ENCODE assay signal across 11 mouse cellular contexts in genomic region chr4:3059511-3060054, GRCm38 (mm10).
DNase-seq lines count a peak whose midpoint lies in the region; TF ChIP-seq lines count a peak whose summit lies in the region.
"Had no signal": no experiment of that assay in that cellular context is flagged by ENCODE, and none has a peak within 500 bp of the region (broad histone marks: within the 10 kb centered on the region; RNA-seq: fewer than 3 reads in every experiment).

No protein-coding gene starts in this region.

- TF ChIP-seq CTCF in lung, adult 2 months (IDR thresholded peaks at IDR 0.05; ENCODE audit: insufficient read depth, low read length) = no peak

- intact Hi-C loops in gastrocnemius, postnatal 36 days (cut with DNase I) = no loop called here

- H3K4me3 ChIP-seq in lung, adult 2 months (replicated peaks; ENCODE audit: extremely low read depth, low read depth, low read length) = no peak overlapping the region
- H3K4me3 ChIP-seq: embryonic facial prominence, embryonic 13.5 days; limb, embryonic 15.5 days had no signal

- no peak for TF ChIP-seq POLR2A in lung, adult 2 months (IDR thresholded peaks at IDR 0.05; ENCODE audit: borderline replicate concordance, extremely low read depth, low read depth, low read length)

- DNase-seq in gastrocnemius, postnatal 25 days = peak; percentile 4
- DNase-seq in gastrocnemius, postnatal 36 days = no peak
- peak; percentile 1 for DNase-seq in lung, adult 2 months
- no peak for DNase-seq in lung, postnatal 36 days
- DNase-seq in urinary bladder, adult 2 months (ENCODE audit: low spot score) = peak; percentile 16
- no peak for DNase-seq in urinary bladder, postnatal 14 days (ENCODE audit: low spot score)
- peak; percentile 25 for DNase-seq in testis, postnatal 10 days (ENCODE audit: low spot score)
- no peak for DNase-seq in adrenal gland, postnatal 36 days
- DNase-seq: adrenal gland, postnatal 25 days had no signal

- 54% methylated on average over 2 of the region's 2 CpGs for WGBS in lung, adult 2 months

- no peaks in the 10 kb centered on the region for H3K4me1 ChIP-seq in lung, adult 2 months (ENCODE audit: control insufficient read depth, insufficient read depth, low read length)
- H3K4me1 ChIP-seq: embryonic facial prominence, embryonic 13.5 days; limb, embryonic 15.5 days had no signal

Comparison
In these comparisons a context has a peak if more than half of its experiments do, and no peak if none do; other contexts are left out.
1. DNase-seq: peak in gastrocnemius, postnatal 25 days (single experiment), lung, adult 2 months (single experiment), urinary bladder, adult 2 months (single experiment) and testis, postnatal 10 days (single experiment); none in gastrocnemius, postnatal 36 days (0 of 2), lung, postnatal 36 days (single experiment), urinary bladder, postnatal 14 days (single experiment) and adrenal gland, postnatal 36 days (0 of 2).